Mouse (Mus musculus) bone marrow macrophage, adult 2 months (primary cell): Measurements from ENCODE around the gene Crybg2.

Experiments used
- CTCF ChIP-seq: IDR thresholded peaks from 2 replicates; pipeline ENCODE4 v1.5.1; 2012; ENCODE audit warnings: low read depth, mild to moderate bottlenecking, low read length, moderate library complexity
- POLR2A ChIP-seq: IDR thresholded peaks from 2 replicates; pipeline ENCODE4 v1.6.1; 2012; ENCODE audit warnings: mild to moderate bottlenecking, low read depth, low read length, borderline replicate concordance

DNA sequence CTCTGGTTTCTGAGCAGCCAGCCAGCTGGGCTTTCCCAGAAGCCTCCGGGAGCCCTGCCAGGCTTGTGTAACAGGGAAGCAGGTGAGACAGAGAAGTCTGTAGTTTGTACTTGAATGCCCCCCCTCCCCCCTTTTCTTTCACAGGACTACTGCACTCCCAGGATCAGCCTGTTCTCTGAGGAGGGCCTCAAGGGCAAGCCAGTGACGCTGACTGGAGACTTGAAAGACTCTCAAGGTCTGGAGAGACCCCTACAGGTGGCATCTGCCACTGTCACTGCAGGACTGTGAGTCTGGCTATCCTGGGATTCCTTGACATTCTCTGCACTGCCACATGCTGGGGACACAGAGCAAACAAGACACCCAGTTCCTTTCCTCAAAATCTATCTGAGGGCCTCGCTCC is 18.1 kb downstream of the Crybg2 start:
- no peak; the same call in 1 of the 2 replicates for TF ChIP-seq CTCF
- no peak for TF ChIP-seq POLR2A
